Mouse (Mus musculus): ENCODE results near the gene Yipf1.

DNA sequence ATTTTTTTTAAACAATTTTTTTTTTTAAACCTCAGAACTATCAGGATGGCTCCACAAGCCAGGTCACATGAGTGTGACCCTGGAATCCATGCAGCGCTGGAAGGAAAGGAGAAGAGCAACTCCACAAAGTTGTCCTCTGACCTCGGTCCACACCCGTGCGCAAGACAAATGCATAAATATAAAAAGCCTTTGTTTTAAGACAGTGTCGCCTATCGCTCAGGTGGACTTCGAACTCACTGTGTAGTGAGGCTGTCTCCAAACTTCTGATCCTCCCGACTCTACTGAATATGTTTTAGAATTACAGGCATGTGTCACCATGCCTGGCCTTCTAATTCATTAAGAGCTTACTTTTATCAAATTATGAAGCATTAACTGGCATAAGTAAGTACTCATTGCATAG is 14.4 kb downstream of the Yipf1 start:
- TF ChIP-seq CTCF (IDR thresholded peaks at IDR 0.05) (no peak), EP300 (IDR thresholded peaks at IDR 0.05) (no peak)

Measured in lung, postnatal 0 days (tissue).